Mouse (Mus musculus) stomach, embryonic 15.5 days (tissue): ENCODE data around the gene Gm12258. TPM values are rescaled to one million over a fixed set of nuclear protein-coding genes. Genes with fewer than 3 reads are reported as not detected.
"Not testable (repeated sequence)": the region's sequence is repeated elsewhere in the genome, so short reads cannot be mapped to it uniquely, and the experiment has no call there.

Experiments used
- ATAC-seq: fragments of 200-750 bp; cut with Nextera tagmentation; 2 replicates; pipeline ENCODE4 v1.8.0; 2017; ENCODE audit warnings: low read depth, moderate number of reproducible peaks, moderate TSS enrichment; ENCODE audit not compliant: insufficient read depth, low FRiP score
- H3K27ac ChIP-seq: fragments of 300-500 bp; sonication (generic); 2 replicates; pipeline ENCODE4 v1.5.1; 2015; ENCODE audit warnings: mild to moderate bottlenecking, inconsistent platforms
- H3K27me3 ChIP-seq: fragments of 300-500 bp; sonication (generic); replicated peaks from 2 replicates; pipeline ENCODE4 v1.6.1; 2015; ENCODE audit warnings: inconsistent platforms
- H3K36me3 ChIP-seq: fragments of 300-500 bp; sonication (generic); 2 replicates; pipeline ENCODE4 v1.6.1; 2015; ENCODE audit warnings: inconsistent platforms
- H3K4me1 ChIP-seq: fragments of 300-500 bp; sonication (generic); 2 replicates; pipeline ENCODE4 v1.6.1; 2015; ENCODE audit warnings: inconsistent platforms
- H3K4me2 ChIP-seq: fragments of 300-500 bp; sonication (generic); 2 replicates; pipeline ENCODE4 v1.6.1; 2015; ENCODE audit warnings: mild to moderate bottlenecking, inconsistent platforms
- H3K4me3 ChIP-seq: fragments of 300-500 bp; sonication (generic); replicated peaks from 2 replicates; pipeline ENCODE4 v1.5.1; 2015; ENCODE audit warnings: inconsistent platforms
- H3K9ac ChIP-seq: fragments of 300-500 bp; sonication (generic); 2 replicates; pipeline ENCODE4 v1.6.1; 2015; ENCODE audit warnings: inconsistent platforms
- H3K9me3 ChIP-seq: fragments of 300-500 bp; sonication (generic); 2 replicates; pipeline ENCODE4 v1.6.1; 2016; ENCODE audit warnings: inconsistent platforms
- WGBS: fragments of 180-500 bp; shearing (Covaris S2); methylation state at CpG from one replicate; pipeline ENCODE4 v1.1.7; 2015; 5-methylcytosine and 5-hydroxymethylcytosine counted together
- polyA plus RNA-seq: library from polyadenylated mRNA; unstranded; fragments of >200 nt; fragmentation: Nextera tagmentation; extraction: Ambion mirVana; gene quantifications from 2 replicates; pipeline ENCODE4 v1.2.1, GENCODE M21; 2015

The Gm12258 gene
- 8.2 and 8.5 TPM in 2 replicates for polyA plus RNA-seq

- no peaks in the 10 kb centered on the region for H3K9me3 ChIP-seq
- H3K27me3 ChIP-seq: no peaks in the 10 kb centered on the region
- WGBS: 0% methylated on average over 24 of the region's 24 CpGs
- peak; percentile 99 for ATAC-seq
- peak within 1 kb of the TSS; percentile 69; the same call in 1 of the 2 replicates for H3K27ac ChIP-seq
- peak within 1 kb of the TSS; percentile 83 for H3K9ac ChIP-seq
- H3K36me3 ChIP-seq: peaks cover 12% of the 10 kb centered on the region; the same call in 1 of the 2 replicates
- H3K4me2 ChIP-seq: peak within 1 kb of the TSS; percentile 69
- H3K4me3 ChIP-seq: peak within 1 kb of the TSS; percentile 83
- peaks cover 5% of the 10 kb centered on the region; the same call in 1 of the 2 replicates for H3K4me1 ChIP-seq
These were observed at the start of gene Gm12258 for GRCm38 (mm10) chr11:58846919-58847461. Gene Gm12258, plus strand, starts transcription at chr11:58847158.

GRCm38 (mm10) chr11:58799747-58800146 is 47.2 kb upstream of the Gm12258 start:
- no peaks in the 10 kb centered on the region for H3K9me3 ChIP-seq
- H3K27me3 ChIP-seq: no peaks in the 10 kb centered on the region
- no peaks in the 10 kb centered on the region for H3K36me3 ChIP-seq
- no peak overlapping the region for H3K4me2 ChIP-seq
- 0 out of 2 replicates have a peak, but pooled peaks cover 8% of the 10 kb centered on the region for H3K4me1 ChIP-seq
- whole genome bisulfite sequencing: 72% methylated on average over 5 of the region's 5 CpGs
- H3K4me3 ChIP-seq: no peak overlapping the region
- H3K9ac ChIP-seq: no peak overlapping the region
- no peak for ATAC-seq
- H3K27ac ChIP-seq: no peak overlapping the region

- Histone ChIP-seq H3K36me3 (no peaks in the 10 kb centered on the region), H3K4me3 (no peak within 1 kb of the TSS), H3K9ac (no peak within 1 kb of the TSS), H3K27ac (no peak within 1 kb of the TSS), H3K9me3 (no peaks in the 10 kb centered on the region), H3K4me2 (peak within 1 kb of the TSS; percentile 35), H3K4me1 (0 out of 2 replicates have a peak, but pooled peaks cover 8% of the 10 kb centered on the region), H3K27me3 (no peaks in the 10 kb centered on the region)
- 18% methylated on average over 14 of the region's 14 CpGs for WGBS
- ATAC-seq: peak; percentile 56; the same call in 1 of the 2 replicates
These were observed 45.3 kb upstream of the Gm12258 start, which contains the start of gene Fam183b for GRCm38 (mm10) chr11:58801558-58802228. Gene Fam183b, minus strand, starts transcription at chr11:58801960.

GRCm38 (mm10) chr11:58803871-58804270 is 43.1 kb upstream of the Gm12258 start:
- WGBS: 42% methylated on average over 4 of the region's 4 CpGs
- Histone ChIP-seq H3K4me1 (0 out of 2 replicates have a peak, but pooled peaks cover 8% of the 10 kb centered on the region), H3K9me3 (no peaks in the 10 kb centered on the region), H3K27me3 (no peaks in the 10 kb centered on the region), H3K27ac (no peak overlapping the region), H3K4me3 (no peak overlapping the region), H3K36me3 (no peaks in the 10 kb centered on the region), H3K9ac (no peak overlapping the region), H3K4me2 (no peak overlapping the region)
- no peak for ATAC-seq

GRCm38 (mm10) chr11:58804393-58804792 is 42.6 kb upstream of the Gm12258 start:
- Histone ChIP-seq H3K9me3 (no peaks in the 10 kb centered on the region), H3K36me3 (no peaks in the 10 kb centered on the region), H3K27ac (peak overlapping the region; percentile 48; the same call in 1 of the 2 replicates), H3K4me1 (0 out of 2 replicates have a peak, but pooled peaks cover 8% of the 10 kb centered on the region), H3K4me3 (no peak overlapping the region), H3K27me3 (no peaks in the 10 kb centered on the region), H3K9ac (no peak overlapping the region), H3K4me2 (no peak overlapping the region)
- ATAC-seq: peak; percentile 76; the same call in 1 of the 2 replicates
- 18% methylated on average over 2 of the region's 2 CpGs for WGBS

- 0% methylated on average over 1 of the region's 1 CpGs for WGBS
These were observed 35.0 kb upstream of the Gm12258 start for GRCm38 (mm10) chr11:58812001-58812400.

GRCm38 (mm10) chr11:58814700-58815099 is 32.3 kb upstream of the Gm12258 start, which contains the start of gene Olfr313:
Gene Olfr313, plus strand, starts transcription at chr11:58815000.
- not testable (repeated sequence) for H3K36me3 ChIP-seq, ATAC-seq, H3K4me1 ChIP-seq, H3K9me3 ChIP-seq, H3K27me3 ChIP-seq, H3K9ac ChIP-seq, H3K4me3 ChIP-seq, H3K4me2 ChIP-seq, H3K27ac ChIP-seq
- 50% methylated on average over 1 of the region's 1 CpGs for WGBS

More at GRCm38 (mm10) chr11:58812001-58812400, 35.0 kb upstream of the Gm12258 start:
- no peak for ATAC-seq
- no peak overlapping the region for H3K4me2 ChIP-seq
- H3K27me3 ChIP-seq: no peaks in the 10 kb centered on the region
- H3K9ac ChIP-seq: no peak overlapping the region
- no peaks in the 10 kb centered on the region for H3K36me3 ChIP-seq
- no peaks in the 10 kb centered on the region for H3K4me1 ChIP-seq
- H3K27ac ChIP-seq: no peak overlapping the region
- no peak overlapping the region for H3K4me3 ChIP-seq
- H3K9me3 ChIP-seq: no peaks in the 10 kb centered on the region

GRCm38 (mm10) chr11:58815676-58816075 is 31.3 kb upstream of the Gm12258 start:
- Histone ChIP-seq H3K27me3 (no peaks in the 10 kb centered on the region), H3K4me1 (no peaks in the 10 kb centered on the region), H3K4me3 (no peak overlapping the region), H3K4me2 (no peak overlapping the region), H3K9ac (no peak overlapping the region), H3K27ac (no peak overlapping the region), H3K36me3 (no peaks in the 10 kb centered on the region), H3K9me3 (no peaks in the 10 kb centered on the region)
- ATAC-seq: no peak
- 77% methylated on average over 1 of the region's 1 CpGs for WGBS

GRCm38 (mm10) chr11:58828937-58829336 is 18.0 kb upstream of the Gm12258 start, which contains the start of gene Olfr312:
Gene Olfr312, plus strand, starts transcription at chr11:58829237.
- not testable (repeated sequence) for H3K27me3 ChIP-seq, H3K27ac ChIP-seq, H3K9ac ChIP-seq, H3K4me2 ChIP-seq, H3K9me3 ChIP-seq, H3K36me3 ChIP-seq, H3K4me3 ChIP-seq, ATAC-seq, H3K4me1 ChIP-seq

- ATAC-seq: no peak
- Histone ChIP-seq H3K36me3 (no peaks in the 10 kb centered on the region), H3K27ac (no peak overlapping the region), H3K27me3 (no peaks in the 10 kb centered on the region), H3K4me3 (no peak overlapping the region), H3K9me3 (no peaks in the 10 kb centered on the region), H3K4me1 (no peaks in the 10 kb centered on the region), H3K4me2 (no peak overlapping the region), H3K9ac (no peak overlapping the region)
- WGBS: 75% methylated on average over 3 of the region's 3 CpGs
These were observed 17.2 kb upstream of the Gm12258 start for GRCm38 (mm10) chr11:58829764-58830163.

- not testable (repeated sequence) for H3K4me1 ChIP-seq, ATAC-seq, H3K36me3 ChIP-seq, H3K9ac ChIP-seq, H3K4me3 ChIP-seq, H3K27ac ChIP-seq, H3K4me2 ChIP-seq, H3K27me3 ChIP-seq, H3K9me3 ChIP-seq
- 59% methylated on average over 3 of the region's 3 CpGs for WGBS
These were observed 14.4 kb upstream of the Gm12258 start for GRCm38 (mm10) chr11:58832541-58832940.

- not testable (repeated sequence) for ATAC-seq, H3K4me1 ChIP-seq, H3K9me3 ChIP-seq, H3K4me2 ChIP-seq, H3K36me3 ChIP-seq, H3K27me3 ChIP-seq, H3K4me3 ChIP-seq, H3K9ac ChIP-seq, H3K27ac ChIP-seq
These were observed 8.0 kb upstream of the Gm12258 start, which contains the start of gene Olfr311 for GRCm38 (mm10) chr11:58838951-58839350. Gene Olfr311, plus strand, starts transcription at chr11:58839251.
